ENCODE assay signal across 8 mouse cellular contexts in genomic region chr1:82787414-82787813, GRCm38 (mm10). TPM values are rescaled to one million over a fixed set of nuclear protein-coding genes. Genes with fewer than 3 reads are reported as not detected.
A peak's percentile ranks its signal among the peaks of the same experiment; 100 is the strongest.
DNase-seq lines count a peak whose midpoint lies in the region; ATAC-seq and TF ChIP-seq lines count a peak whose summit lies in the region.

No protein-coding gene starts in this region.

- no peak overlapping the region for H3K9ac ChIP-seq in forebrain, embryonic 15.5 days (replicated peaks)
- no peak overlapping the region for H3K9ac ChIP-seq in liver, postnatal 0 days (replicated peaks)

- H3K4me1 ChIP-seq in forebrain, embryonic 15.5 days, result peaks cover 24% of the 10 kb centered on the region
- H3K4me1 ChIP-seq in liver, postnatal 0 days (ENCODE audit: insufficient read depth), result no peaks in the 10 kb centered on the region

- WGBS in forebrain, embryonic 15.5 days, result 0% methylated on average over 2 of the region's 2 CpGs
- WGBS in liver, postnatal 0 days (ENCODE audit: insufficient replicate concordance), result 12% methylated on average over 2 of the region's 2 CpGs

- H3K27me3 ChIP-seq in forebrain, embryonic 15.5 days, result no peaks in the 10 kb centered on the region
- no peaks in the 10 kb centered on the region for H3K27me3 ChIP-seq in liver, postnatal 0 days (ENCODE audit: insufficient read depth, low read length)

- H3K27ac ChIP-seq in forebrain, embryonic 15.5 days (replicated peaks), result peak overlapping the region; percentile 79
- no peak overlapping the region for H3K27ac ChIP-seq in liver, postnatal 0 days (ENCODE audit: low read depth)

- no peak overlapping the region for H3K4me3 ChIP-seq in forebrain, embryonic 15.5 days
- no peak overlapping the region for H3K4me3 ChIP-seq in liver, postnatal 0 days (ENCODE audit: low read depth, low read length)

- no peaks in the 10 kb centered on the region for H3K9me3 ChIP-seq in forebrain, embryonic 15.5 days
- H3K9me3 ChIP-seq in liver, postnatal 0 days (ENCODE audit: low read length), result no peaks in the 10 kb centered on the region

- peak; percentile 76 for ATAC-seq in forebrain, embryonic 15.5 days (replicated peaks)
- peak; percentile 78 for ATAC-seq in liver, postnatal 0 days
- ATAC-seq in neutrophil, adult 5-6 weeks (ENCODE audit: extremely low read depth, insufficient number of reproducible peaks, low FRiP score, poor library complexity, severe bottlenecking), result peak; percentile 75

- H3K36me3 ChIP-seq in forebrain, embryonic 15.5 days, result no peaks in the 10 kb centered on the region
- H3K36me3 ChIP-seq in liver, postnatal 0 days (replicated peaks; ENCODE audit: insufficient read depth, low read length), result no peaks in the 10 kb centered on the region

- DNase-seq in Muller cell, postnatal 12 days (ENCODE audit: inconsistent ontology term), result peak; percentile 94
- peak; percentile 24 for DNase-seq in cerebellum, adult 11 months
- peak; percentile 62 to 80 for DNase-seq in heart, postnatal 14 days
- DNase-seq in kidney, postnatal 36 days, result peak; percentile 75
- DNase-seq in liver, postnatal 0 days, result peak; percentile 59
- DNase-seq in yolk sac, embryonic 10.5 days (ENCODE audit: low spot score), result peak; percentile 36

- TF ChIP-seq CTCF in liver, postnatal 0 days (IDR thresholded peaks at IDR 0.05; ENCODE audit: low read depth), result peak; percentile 88

- TF ChIP-seq EP300 in liver, postnatal 0 days (IDR thresholded peaks at IDR 0.05; ENCODE audit: low read depth), result no peak

- no peak overlapping the region for H3K4me2 ChIP-seq in forebrain, embryonic 15.5 days (replicated peaks)
- no peak overlapping the region for H3K4me2 ChIP-seq in liver, postnatal 0 days (ENCODE audit: low read depth, low read length)

- intact Hi-C loops in heart, postnatal 14 days (cut with DNase I), result loop anchor here (1.0 to 10.0 kb wide), 5 partner anchors 51 to 927 kb away; partner anchors contain the start of genes Agfg1 and Mff

RNA-seq across cellular contexts. Expression of gene Gm47791, which starts 16.4 kb away (rescaled TPM):
- polyA plus RNA-seq in forebrain, embryonic 15.5 days (2015; fragmentation: Nextera tagmentation; extraction: Ambion mirVana), result not detected in 2 replicates
- not detected for total RNA-seq in heart, postnatal 14 days (2021)
- not detected in 2 replicates for polyA plus RNA-seq in liver, postnatal 0 days (2015; fragmentation: Nextera tagmentation; extraction: Ambion mirVana)
- total RNA-seq in neutrophil, adult 5-6 weeks (2017), result not detected in 2 replicates

RNA-seq across cellular contexts. Expression of gene Tm4sf20, which starts 19.2 kb away (rescaled TPM):
- polyA plus RNA-seq in forebrain, embryonic 15.5 days (2015; fragmentation: Nextera tagmentation; extraction: Ambion mirVana), result not detected in 2 replicates
- not detected for total RNA-seq in heart, postnatal 14 days (2021)
- not detected in 2 replicates for polyA plus RNA-seq in liver, postnatal 0 days (2015; fragmentation: Nextera tagmentation; extraction: Ambion mirVana)
- not detected in 2 replicates for total RNA-seq in neutrophil, adult 5-6 weeks (2017)

RNA-seq across cellular contexts. Expression of gene Agfg1, which starts 51.9 kb away (rescaled TPM):
- 34.6 and 36.8 TPM in 2 replicates for polyA plus RNA-seq in forebrain, embryonic 15.5 days (2015; fragmentation: Nextera tagmentation; extraction: Ambion mirVana)
- total RNA-seq in heart, postnatal 14 days (2021), result 10 to 100 TPM; 34.0 to 36.7 TPM
- 12.2 and 14.2 TPM in 2 replicates for polyA plus RNA-seq in liver, postnatal 0 days (2015; fragmentation: Nextera tagmentation; extraction: Ambion mirVana)
- 55.2 and 59.5 TPM in 2 replicates for total RNA-seq in neutrophil, adult 5-6 weeks (2017)

Comparison
In these comparisons a context has a peak if more than half of its experiments do, and no peak if none do; other contexts are left out.
1. DNase-seq: peak in every context shown above with its lines; median percentile 94 in Muller cell, postnatal 12 days; 75 in kidney, postnatal 36 days; 71 in heart, postnatal 14 days; 59 in liver, postnatal 0 days; 36 in yolk sac, embryonic 10.5 days; 24 in cerebellum, adult 11 months.